8 mouse cellular contexts compared by ENCODE assay signal in the genomic region with DNA sequence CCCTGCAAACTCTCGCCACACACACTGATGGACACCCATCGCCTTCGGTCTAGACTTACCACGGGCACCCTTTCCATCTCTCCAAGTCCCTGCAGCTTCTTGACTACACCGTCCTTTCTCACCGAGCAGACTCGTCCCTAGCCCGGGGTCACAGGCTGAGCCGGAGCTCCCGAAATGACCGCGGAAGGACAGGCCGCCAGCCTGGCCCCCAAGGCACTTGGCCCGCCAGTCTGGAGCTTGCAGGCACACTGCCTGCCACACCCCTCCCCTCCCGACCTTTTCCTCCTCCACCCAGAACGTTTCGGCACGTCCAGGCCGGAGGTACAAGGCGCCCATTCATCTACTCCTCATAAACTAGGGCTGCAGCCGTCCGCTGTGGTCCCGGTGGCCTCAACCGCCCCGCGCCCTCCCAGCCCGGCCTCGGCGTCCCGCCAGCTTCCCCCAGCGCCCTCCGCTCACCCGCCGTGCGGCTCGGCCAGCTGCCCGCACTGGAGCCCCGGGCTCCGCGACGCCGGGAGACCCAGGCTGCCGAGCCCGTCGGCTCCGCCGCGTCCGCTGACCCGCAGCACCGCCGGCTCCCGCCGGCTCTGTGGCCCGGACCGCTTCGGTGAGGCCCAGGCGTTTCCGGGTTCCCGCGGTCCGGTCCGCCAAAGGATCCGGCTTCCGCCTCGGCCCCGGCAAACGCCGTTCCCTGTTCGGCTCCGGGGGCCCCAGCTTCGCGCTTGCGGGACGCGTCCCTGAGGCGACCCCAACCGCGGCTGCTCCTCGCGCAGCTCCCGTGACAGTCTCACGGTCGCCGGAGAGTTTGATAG. TPM values are rescaled to one million over a fixed set of nuclear protein-coding genes. Genes with fewer than 3 reads are reported as not detected.
A peak's percentile ranks its signal among the peaks of the same experiment; 100 is the strongest.
DNase-seq lines count a peak whose midpoint lies in the region; ATAC-seq and TF ChIP-seq lines count a peak whose summit lies in the region.

No protein-coding gene starts in this region.

- TF ChIP-seq CTCF in lung, embryonic 14.5 days (IDR thresholded peaks at IDR 0.05; ENCODE audit: low read depth): no peak

- peak overlapping the region; percentile 95 for H3K9ac ChIP-seq in forebrain, embryonic 16.5 days (replicated peaks; ENCODE audit: low read depth, low read length)
- peak overlapping the region; percentile 97 for H3K9ac ChIP-seq in lung, embryonic 14.5 days

- 1% methylated on average over 84 of the region's 85 CpGs for WGBS in forebrain, embryonic 16.5 days
- under 1% methylated on average over 85 of the region's 85 CpGs for WGBS in lung, embryonic 14.5 days

- peak; percentile 50 for DNase-seq in ES-CJ7 (ENCODE audit: low read depth, low spot score)
- DNase-seq in cerebellum, adult 18-20 months: peak; percentile 77 to 87
- DNase-seq in heart, postnatal 36 days: peak; percentile 85 to 90
- DNase-seq in layer of hippocampus, adult 8-10 months (ENCODE audit: low spot score in 2 of 2): peak; percentile 46 to 73
- peak; percentile 84 for DNase-seq in lung, embryonic 14.5 days
- peak; percentile 36 to 42 for DNase-seq in thymus, adult 18-20 months

- no peaks in the 10 kb centered on the region for H3K36me3 ChIP-seq in forebrain, embryonic 16.5 days (ENCODE audit: control insufficient read depth, insufficient read depth)
- no peaks in the 10 kb centered on the region for H3K36me3 ChIP-seq in lung, embryonic 14.5 days (ENCODE audit: insufficient read depth)

- H3K27ac ChIP-seq in forebrain, embryonic 16.5 days (ENCODE audit: low read length): peak overlapping the region; percentile 18; the same call in 1 of the 2 replicates
- peak overlapping the region; percentile 80; the same call in 1 of the 2 replicates for H3K27ac ChIP-seq in lung, embryonic 14.5 days (ENCODE audit: low read depth)

- peaks cover 10% of the 10 kb centered on the region for H3K4me1 ChIP-seq in forebrain, embryonic 16.5 days (replicated peaks; ENCODE audit: control insufficient read depth, insufficient read depth, low read length)
- peaks cover 3% of the 10 kb centered on the region; the same call in 1 of the 2 replicates for H3K4me1 ChIP-seq in lung, embryonic 14.5 days (ENCODE audit: insufficient read depth)

- intact Hi-C loops in heart, postnatal 36 days (cut with DNase I): loop anchor here (2.0 kb wide), 1 partner anchor 49 kb away; the partner anchor contains the start of gene Mfsd14a

- H3K4me3 ChIP-seq in forebrain, embryonic 16.5 days (replicated peaks; ENCODE audit: low read length): peak overlapping the region; percentile 77
- peak overlapping the region; percentile 92 for H3K4me3 ChIP-seq in lung, embryonic 14.5 days (ENCODE audit: low read depth, low read length)

- peak overlapping the region; percentile 72 for H3K4me2 ChIP-seq in forebrain, embryonic 16.5 days (ENCODE audit: low read length)
- H3K4me2 ChIP-seq in lung, embryonic 14.5 days: peak overlapping the region; percentile 82

- 0 out of 2 replicates have a peak, but pooled peaks cover 2% of the 10 kb centered on the region for H3K27me3 ChIP-seq in forebrain, embryonic 16.5 days (replicated peaks; ENCODE audit: control insufficient read depth, insufficient read depth, low read length)
- H3K27me3 ChIP-seq in lung, embryonic 14.5 days (ENCODE audit: insufficient read depth, low read length): no peaks in the 10 kb centered on the region

- no peaks in the 10 kb centered on the region for H3K9me3 ChIP-seq in forebrain, embryonic 16.5 days (ENCODE audit: control insufficient read depth, low read length)
- no peaks in the 10 kb centered on the region for H3K9me3 ChIP-seq in lung, embryonic 14.5 days (ENCODE audit: low read depth, low read length)

- ATAC-seq in forebrain, embryonic 16.5 days: peak; percentile 92
- peak; percentile 94 for ATAC-seq in lung, embryonic 14.5 days (ENCODE audit: insufficient read depth)
- peak; percentile 75 for ATAC-seq in neutrophil, adult 5-6 weeks (ENCODE audit: extremely low read depth, insufficient number of reproducible peaks, low FRiP score, poor library complexity, severe bottlenecking)

RNA-seq across cellular contexts. Expression of gene Slc35a3, which starts 0.8 kb away (rescaled TPM):
- polyA plus RNA-seq in forebrain, embryonic 16.5 days (2015; fragmentation: Nextera tagmentation; extraction: Ambion mirVana): 8.1 and 8.3 TPM in 2 replicates
- 10 to 100 TPM; 12.8 to 15.3 TPM for total RNA-seq in heart, postnatal 36 days (2021)
- total RNA-seq in layer of hippocampus, adult 8-10 months (2022): 10 to 100 TPM; 16.3 to 18.2 (median 17.5) TPM
- 13.1 and 16.1 TPM in 2 replicates for polyA plus RNA-seq in lung, embryonic 14.5 days (2014; fragmentation: Nextera tagmentation; extraction: Ambion mirVana)
- 34.6 and 40.2 TPM in 2 replicates for total RNA-seq in neutrophil, adult 5-6 weeks (2017)

RNA-seq across cellular contexts. Expression of gene Gm43191, which starts 30.8 kb away (rescaled TPM):
- polyA plus RNA-seq in forebrain, embryonic 16.5 days (2015; fragmentation: Nextera tagmentation; extraction: Ambion mirVana): not detected in 2 replicates
- total RNA-seq in heart, postnatal 36 days (2021): not detected
- not detected for total RNA-seq in layer of hippocampus, adult 8-10 months (2022)
- polyA plus RNA-seq in lung, embryonic 14.5 days (2014; fragmentation: Nextera tagmentation; extraction: Ambion mirVana): not detected in 2 replicates
- not detected in 2 replicates for total RNA-seq in neutrophil, adult 5-6 weeks (2017)

RNA-seq across cellular contexts. Expression of gene Mfsd14a, which starts 49.4 kb away (rescaled TPM):
- polyA plus RNA-seq in forebrain, embryonic 16.5 days (2015; fragmentation: Nextera tagmentation; extraction: Ambion mirVana): 77.2 and 81.1 TPM in 2 replicates
- total RNA-seq in heart, postnatal 36 days (2021): 10 to 100 TPM; 19.7 to 21.5 TPM
- total RNA-seq in layer of hippocampus, adult 8-10 months (2022): 10 to 100 TPM; 55.4 to 62.1 (median 59.8) TPM
- 89.8 and 94.6 TPM in 2 replicates for polyA plus RNA-seq in lung, embryonic 14.5 days (2014; fragmentation: Nextera tagmentation; extraction: Ambion mirVana)
- 83.7 and 85.7 TPM in 2 replicates for total RNA-seq in neutrophil, adult 5-6 weeks (2017)

Comparison
In these comparisons a context has a peak if more than half of its experiments do, and no peak if none do; other contexts are left out.
1. Peak in every context shown above with its lines: DNase-seq, ATAC-seq, H3K4me3 ChIP-seq and H3K27ac ChIP-seq.